Mouse (Mus musculus): Measurements from ENCODE around the gene Tanc1. TPM values are rescaled to one million over a fixed set of nuclear protein-coding genes. Genes with fewer than 3 reads are reported as not detected.

Gene Tanc1
- polyA plus RNA-seq, 1 experiment from 2014 or later: 8.5 TPM

GRCm38 (mm10) chr2:59706806-59707205 is 95.0 kb downstream of the Tanc1 start:
- Histone ChIP-seq H3K36me3 (ENCODE audit: control insufficient read depth, insufficient read depth) (no peaks in the 10 kb centered on the region), H3K9ac (ENCODE audit: low read depth, low read length) (no peak overlapping the region), H3K27ac (ENCODE audit: low read depth, low read length) (no peak overlapping the region), H3K4me3 (ENCODE audit: low read depth, low read length) (no peak overlapping the region), H3K27me3 (replicated peaks; ENCODE audit: control insufficient read depth, insufficient read depth, low read length) (no peaks in the 10 kb centered on the region), H3K4me1 (replicated peaks; ENCODE audit: control insufficient read depth, insufficient read depth, low read length) (no peaks in the 10 kb centered on the region), H3K4me2 (replicated peaks; ENCODE audit: low read depth) (no peak overlapping the region), H3K9me3 (ENCODE audit: control insufficient read depth) (no peaks in the 10 kb centered on the region)
- 83% methylated on average over 12 of the region's 12 CpGs for WGBS
- ATAC-seq: no peak
- TF ChIP-seq CTCF (IDR thresholded peaks at IDR 0.05; ENCODE audit: low read depth): no peak

- Histone ChIP-seq H3K9me3 (ENCODE audit: control insufficient read depth) (no peaks in the 10 kb centered on the region), H3K4me2 (replicated peaks; ENCODE audit: low read depth) (no peak overlapping the region), H3K9ac (ENCODE audit: low read depth, low read length) (no peak overlapping the region), H3K36me3 (ENCODE audit: control insufficient read depth, insufficient read depth) (no peaks in the 10 kb centered on the region), H3K27ac (ENCODE audit: low read depth, low read length) (no peak overlapping the region), H3K27me3 (replicated peaks; ENCODE audit: control insufficient read depth, insufficient read depth, low read length) (no peaks in the 10 kb centered on the region), H3K4me1 (replicated peaks; ENCODE audit: control insufficient read depth, insufficient read depth, low read length) (no peaks in the 10 kb centered on the region), H3K4me3 (ENCODE audit: low read depth, low read length) (no peak overlapping the region)
- WGBS: 72% methylated on average over 13 of the region's 13 CpGs
- no peak for TF ChIP-seq CTCF (IDR thresholded peaks at IDR 0.05; ENCODE audit: low read depth)
- no peak for ATAC-seq
Observed at GRCm38 (mm10) chr2:59707922-59708706, 96.3 kb downstream of the Tanc1 start.

- Histone ChIP-seq H3K4me2 (replicated peaks; ENCODE audit: low read depth) (no peak overlapping the region), H3K27me3 (replicated peaks; ENCODE audit: control insufficient read depth, insufficient read depth, low read length) (no peaks in the 10 kb centered on the region), H3K9me3 (ENCODE audit: control insufficient read depth) (no peaks in the 10 kb centered on the region), H3K9ac (ENCODE audit: low read depth, low read length) (no peak overlapping the region), H3K4me1 (replicated peaks; ENCODE audit: control insufficient read depth, insufficient read depth, low read length) (no peaks in the 10 kb centered on the region), H3K4me3 (ENCODE audit: low read depth, low read length) (no peak overlapping the region), H3K36me3 (ENCODE audit: control insufficient read depth, insufficient read depth) (no peaks in the 10 kb centered on the region), H3K27ac (ENCODE audit: low read depth, low read length) (no peak overlapping the region)
- WGBS: 88% methylated on average over 6 of the region's 6 CpGs
- no peak for TF ChIP-seq CTCF (IDR thresholded peaks at IDR 0.05; ENCODE audit: low read depth)
- ATAC-seq: no peak
Observed at GRCm38 (mm10) chr2:59710771-59711170, 98.9 kb downstream of the Tanc1 start.

GRCm38 (mm10) chr2:59711992-59712391 is 100.2 kb downstream of the Tanc1 start:
- no peak for TF ChIP-seq CTCF (IDR thresholded peaks at IDR 0.05; ENCODE audit: low read depth)
- Histone ChIP-seq H3K4me1 (replicated peaks; ENCODE audit: control insufficient read depth, insufficient read depth, low read length) (no peaks in the 10 kb centered on the region), H3K9me3 (ENCODE audit: control insufficient read depth) (no peaks in the 10 kb centered on the region), H3K36me3 (ENCODE audit: control insufficient read depth, insufficient read depth) (no peaks in the 10 kb centered on the region), H3K27ac (ENCODE audit: low read depth, low read length) (no peak overlapping the region), H3K9ac (ENCODE audit: low read depth, low read length) (no peak overlapping the region), H3K4me3 (ENCODE audit: low read depth, low read length) (no peak overlapping the region), H3K4me2 (replicated peaks; ENCODE audit: low read depth) (no peak overlapping the region), H3K27me3 (replicated peaks; ENCODE audit: control insufficient read depth, insufficient read depth, low read length) (no peaks in the 10 kb centered on the region)
- 65% methylated on average over 8 of the region's 8 CpGs for WGBS
- no peak for ATAC-seq

GRCm38 (mm10) chr2:59712484-59712883 is 100.6 kb downstream of the Tanc1 start:
- TF ChIP-seq CTCF (IDR thresholded peaks at IDR 0.05; ENCODE audit: low read depth): no peak
- Histone ChIP-seq H3K4me3 (ENCODE audit: low read depth, low read length) (no peak overlapping the region), H3K27ac (ENCODE audit: low read depth, low read length) (no peak overlapping the region), H3K36me3 (ENCODE audit: control insufficient read depth, insufficient read depth) (no peaks in the 10 kb centered on the region), H3K9me3 (ENCODE audit: control insufficient read depth) (no peaks in the 10 kb centered on the region), H3K27me3 (replicated peaks; ENCODE audit: control insufficient read depth, insufficient read depth, low read length) (no peaks in the 10 kb centered on the region), H3K9ac (ENCODE audit: low read depth, low read length) (no peak overlapping the region), H3K4me2 (replicated peaks; ENCODE audit: low read depth) (no peak overlapping the region), H3K4me1 (replicated peaks; ENCODE audit: control insufficient read depth, insufficient read depth, low read length) (no peaks in the 10 kb centered on the region)
- 75% methylated on average over 9 of the region's 9 CpGs for WGBS
- ATAC-seq: no peak

- 74% methylated on average over 9 of the region's 9 CpGs for WGBS
Observed at GRCm38 (mm10) chr2:59713626-59714556, 102.0 kb downstream of the Tanc1 start.

More at GRCm38 (mm10) chr2:59713626-59714556, 102.0 kb downstream of the Tanc1 start:
- no peak for ATAC-seq
- Histone ChIP-seq H3K27ac (ENCODE audit: low read depth, low read length) (no peak overlapping the region), H3K4me3 (ENCODE audit: low read depth, low read length) (no peak overlapping the region), H3K27me3 (replicated peaks; ENCODE audit: control insufficient read depth, insufficient read depth, low read length) (no peaks in the 10 kb centered on the region), H3K4me2 (replicated peaks; ENCODE audit: low read depth) (no peak overlapping the region), H3K9ac (ENCODE audit: low read depth, low read length) (no peak overlapping the region), H3K4me1 (replicated peaks; ENCODE audit: control insufficient read depth, insufficient read depth, low read length) (no peaks in the 10 kb centered on the region), H3K36me3 (ENCODE audit: control insufficient read depth, insufficient read depth) (no peaks in the 10 kb centered on the region), H3K9me3 (ENCODE audit: control insufficient read depth) (no peaks in the 10 kb centered on the region)
- no peak for TF ChIP-seq CTCF (IDR thresholded peaks at IDR 0.05; ENCODE audit: low read depth)

Measured in intestine, postnatal 0 days (tissue).